Mouse (Mus musculus) ovary, postnatal 36 days (tissue): ENCODE measurements around the gene Timm8a1.

Experiments
- DNase-seq: peaks from one replicate; pipeline ENCODE4 v3.0.0; 2022; ENCODE audit warnings: low spot score, mixed read lengths

The Timm8a1 gene

DNA sequence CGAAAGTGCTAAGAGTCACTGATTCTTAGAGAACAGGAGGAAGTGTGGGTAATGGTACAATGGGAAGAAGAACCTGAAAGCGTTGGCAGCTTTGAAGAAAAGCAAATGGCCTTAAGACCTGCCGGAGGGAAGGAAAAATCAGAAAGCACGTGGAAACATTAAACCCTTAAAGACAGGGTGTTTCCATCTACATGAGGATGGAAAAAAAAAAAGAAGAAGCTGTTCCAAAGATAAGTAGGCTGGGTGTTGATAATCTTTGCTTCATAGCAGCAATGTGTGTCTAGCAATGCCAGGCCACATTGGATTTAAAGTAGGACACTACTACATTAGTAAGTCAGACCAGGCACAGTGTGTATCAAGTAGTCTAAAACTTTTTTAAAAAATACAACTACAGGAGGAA is 16.4 kb downstream of the Timm8a1 start:
- DNase-seq: no peak

DNA sequence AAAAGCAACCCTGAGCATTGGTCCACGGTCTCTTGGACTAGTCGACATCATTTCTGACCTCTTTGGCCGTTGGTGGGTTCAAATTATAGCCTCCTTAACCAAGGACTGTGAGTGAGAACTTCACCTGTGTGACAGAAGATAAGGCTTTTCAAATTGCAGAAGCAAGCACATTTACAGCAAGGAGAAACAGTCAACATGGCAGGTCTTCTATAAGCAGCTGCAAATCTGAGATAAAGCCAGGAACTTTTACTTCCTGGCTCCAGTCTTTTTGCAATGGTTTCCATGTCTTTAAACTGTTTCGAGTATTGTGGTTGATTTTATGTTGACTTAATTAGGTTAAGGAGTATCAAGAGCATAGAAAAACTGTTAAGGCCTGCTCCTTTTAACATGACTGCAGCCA is 17.9 kb downstream of the Timm8a1 start:
- no peak for DNase-seq

DNA sequence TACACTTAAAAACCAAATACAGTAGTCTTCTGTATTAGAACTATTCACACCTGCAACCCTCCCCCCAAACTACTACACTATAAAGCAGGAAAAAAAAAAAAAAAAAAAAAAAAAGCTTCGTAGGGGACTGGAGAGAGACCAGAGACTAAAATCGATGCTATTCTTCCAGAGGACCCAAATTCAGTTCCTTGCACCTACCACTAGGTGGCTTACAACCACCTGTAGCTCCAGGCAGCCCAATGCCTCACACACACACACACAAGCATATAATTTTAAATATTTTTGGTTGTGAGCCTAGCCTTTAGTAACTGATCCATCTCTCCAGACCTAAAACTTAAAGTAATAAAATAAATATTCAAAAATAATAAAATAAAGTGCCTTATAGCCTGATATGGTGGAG is 32.2 kb downstream of the Timm8a1 start:
- no peak for DNase-seq

DNA sequence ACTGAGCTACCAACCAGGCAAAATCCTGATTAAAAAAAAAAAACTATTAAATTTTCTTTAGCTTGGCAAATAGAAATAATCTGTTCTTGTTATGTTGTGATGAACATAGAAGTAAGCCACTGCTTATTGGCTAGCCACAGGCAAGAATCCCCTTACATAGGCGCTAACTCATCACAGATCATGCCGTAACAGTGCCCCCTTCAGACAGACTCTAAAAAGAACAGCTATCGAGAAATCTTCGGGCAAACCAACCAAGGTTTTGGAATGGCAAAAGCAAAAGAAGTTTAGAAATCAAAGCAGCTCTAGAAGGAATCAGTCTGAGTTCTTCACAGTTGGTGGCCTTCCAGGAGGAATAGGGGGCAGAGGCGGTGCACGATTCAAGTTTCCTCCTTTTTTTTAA is 33.7 kb downstream of the Timm8a1 start:
- DNase-seq: no peak

DNA sequence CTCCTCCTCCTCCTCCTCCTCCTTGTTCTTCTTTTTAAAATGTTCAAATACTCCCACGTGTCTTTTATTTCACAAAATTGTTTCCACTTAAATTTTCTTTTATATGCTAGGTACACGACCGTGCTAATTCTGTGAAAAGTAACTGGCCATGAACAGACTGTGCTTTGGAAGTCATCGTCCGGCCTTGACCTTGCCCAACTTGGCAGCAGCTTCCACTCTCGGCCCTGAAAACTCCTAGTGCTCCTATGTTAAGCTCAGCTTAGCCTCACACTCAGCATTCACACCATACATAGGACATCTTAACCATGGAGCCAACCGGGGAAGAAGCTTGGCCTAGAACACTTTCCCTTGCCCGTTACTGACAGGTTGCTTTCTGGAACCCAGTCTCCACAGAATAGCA is 41.0 kb downstream of the Timm8a1 start:
- DNase-seq: peak; percentile 54
